Mouse (Mus musculus): ENCODE results near the gene Pbrm1. TPM values are rescaled to one million over a fixed set of nuclear protein-coding genes. Genes with fewer than 3 reads are reported as not detected.

The Pbrm1 gene
- polyA plus RNA-seq, 1 experiment = 20.4 TPM

- DNase-seq (ENCODE audit: extremely low spot score in 1 of 2, low spot score in 1 of 2) = no peak
These were observed 59.8 kb downstream of the Pbrm1 start for GRCm38 (mm10) chr14:31078597-31079208.

GRCm38 (mm10) chr14:31079313-31080028 lies 60.5 kb downstream of the Pbrm1 start:
- DNase-seq (ENCODE audit: extremely low spot score in 1 of 2, low spot score in 1 of 2) = no peak

- no peak for DNase-seq (ENCODE audit: extremely low spot score in 1 of 2, low spot score in 1 of 2)
These were observed 62.2 kb downstream of the Pbrm1 start for GRCm38 (mm10) chr14:31081147-31081546.

GRCm38 (mm10) chr14:31087433-31087832 lies 68.5 kb downstream of the Pbrm1 start:
- DNase-seq (ENCODE audit: extremely low spot score in 1 of 2, low spot score in 1 of 2) = no peak

GRCm38 (mm10) chr14:31088515-31088914 lies 69.6 kb downstream of the Pbrm1 start:
- no peak for DNase-seq (ENCODE audit: extremely low spot score in 1 of 2, low spot score in 1 of 2)

GRCm38 (mm10) chr14:31089918-31090317 lies 71.0 kb downstream of the Pbrm1 start:
- DNase-seq (ENCODE audit: extremely low spot score in 1 of 2, low spot score in 1 of 2) = no peak

- DNase-seq (ENCODE audit: extremely low spot score in 1 of 2, low spot score in 1 of 2) = no peak
These were observed 86.2 kb downstream of the Pbrm1 start for GRCm38 (mm10) chr14:31105156-31105555.

GRCm38 (mm10) chr14:31110613-31111012 lies 91.7 kb downstream of the Pbrm1 start:
- no peak for DNase-seq (ENCODE audit: extremely low spot score in 1 of 2, low spot score in 1 of 2)

GRCm38 (mm10) chr14:31112187-31112586 lies 93.2 kb downstream of the Pbrm1 start:
- no peak for DNase-seq (ENCODE audit: extremely low spot score in 1 of 2, low spot score in 1 of 2)

- no peak for DNase-seq (ENCODE audit: extremely low spot score in 1 of 2, low spot score in 1 of 2)
These were observed 95.1 kb downstream of the Pbrm1 start for GRCm38 (mm10) chr14:31114011-31114410.

GRCm38 (mm10) chr14:31115522-31115921 lies 96.6 kb downstream of the Pbrm1 start:
- DNase-seq (ENCODE audit: extremely low spot score in 1 of 2, low spot score in 1 of 2) = no peak

GRCm38 (mm10) chr14:31125106-31126075 lies 106.5 kb downstream of the Pbrm1 start:
- no peak for DNase-seq (ENCODE audit: extremely low spot score in 1 of 2, low spot score in 1 of 2)

GRCm38 (mm10) chr14:31126826-31127225 lies 107.9 kb downstream of the Pbrm1 start:
- DNase-seq (ENCODE audit: extremely low spot score in 1 of 2, low spot score in 1 of 2) = no peak

GRCm38 (mm10) chr14:31128101-31128825 lies 109.3 kb downstream of the Pbrm1 start:
- DNase-seq (ENCODE audit: extremely low spot score in 1 of 2, low spot score in 1 of 2) = no peak

GRCm38 (mm10) chr14:31128826-31129219 lies 109.9 kb downstream of the Pbrm1 start, which contains the start of gene Smim4:
Smim4 (minus strand) TSS chr14:31128956.
- DNase-seq (ENCODE audit: extremely low spot score in 1 of 2, low spot score in 1 of 2) = peak; percentile 97 to 98

- no peak for DNase-seq (ENCODE audit: extremely low spot score in 1 of 2, low spot score in 1 of 2)
These were observed 110.6 kb downstream of the Pbrm1 start for GRCm38 (mm10) chr14:31129326-31130235.

GRCm38 (mm10) chr14:31130236-31131220 lies 111.6 kb downstream of the Pbrm1 start, which contains the start of gene Nt5dc2:
Nt5dc2 (plus strand) TSS chr14:31131053.
- DNase-seq (ENCODE audit: extremely low spot score in 1 of 2, low spot score in 1 of 2) = peak in 1 of 2 experiments; percentile 59

- DNase-seq (ENCODE audit: extremely low spot score in 1 of 2, low spot score in 1 of 2) = no peak
These were observed 112.4 kb downstream of the Pbrm1 start for GRCm38 (mm10) chr14:31131272-31131821.
